Mouse (Mus musculus) intestine, embryonic 16.5 days (tissue): ENCODE results near the gene Slc40a1. TPM values are rescaled to one million over a fixed set of nuclear protein-coding genes. Genes with fewer than 3 reads are reported as not detected.

ENCODE experiments used
- ATAC-seq: fragments of 200-750 bp; cut with Nextera tagmentation; 2 replicates; pipeline ENCODE4 v1.8.0; 2017; ENCODE audit warnings: moderate TSS enrichment, moderate library complexity
- H3K27ac ChIP-seq: fragments of 300-500 bp; sonication (generic); 2 replicates; pipeline ENCODE4 v1.5.1; 2014; ENCODE audit warnings: mild to moderate bottlenecking, low read length
- H3K27me3 ChIP-seq: fragments of 300-500 bp; sonication (generic); replicated peaks from 2 replicates; pipeline ENCODE4 v1.6.1; 2014; ENCODE audit warnings: low read length, control low read depth, mixed read lengths; ENCODE audit not compliant: control insufficient read depth, insufficient read depth
- H3K36me3 ChIP-seq: fragments of 300-500 bp; sonication (generic); 2 replicates; pipeline ENCODE4 v1.6.1; 2014; ENCODE audit warnings: low read length, control low read depth; ENCODE audit not compliant: control insufficient read depth, insufficient read depth
- H3K4me1 ChIP-seq: fragments of 300-500 bp; sonication (generic); 2 replicates; pipeline ENCODE4 v1.6.1; 2014; ENCODE audit warnings: low read length, control low read depth, mixed read lengths; ENCODE audit not compliant: control insufficient read depth, insufficient read depth
- H3K4me2 ChIP-seq: fragments of 300-500 bp; sonication (generic); 2 replicates; pipeline ENCODE4 v1.6.1; 2014; ENCODE audit warnings: low read depth, low read length, control low read depth
- H3K4me3 ChIP-seq: fragments of 300-500 bp; sonication (generic); 2 replicates; pipeline ENCODE4 v1.5.1; 2014; ENCODE audit warnings: mild to moderate bottlenecking, low read length
- H3K9ac ChIP-seq: fragments of 300-500 bp; sonication (generic); 2 replicates; pipeline ENCODE4 v1.6.1; 2014; ENCODE audit warnings: low read depth, low read length
- H3K9me3 ChIP-seq: fragments of 300-500 bp; sonication (generic); 2 replicates; pipeline ENCODE4 v1.6.1; 2016; ENCODE audit warnings: low read length, control low read depth; ENCODE audit not compliant: control insufficient read depth
- WGBS: fragments of 180-500 bp; shearing (Covaris S2); extraction: QIAGEN DNeasy Blood & Tissue Kit; methylation state at CpG from one replicate; pipeline ENCODE4 v1.1.7; 2014; 5-methylcytosine and 5-hydroxymethylcytosine counted together
- polyA plus RNA-seq: library from polyadenylated mRNA; unstranded; fragments of >200 nt; fragmentation: Nextera tagmentation; extraction: Ambion mirVana; gene quantifications from 2 replicates; pipeline ENCODE4 v1.2.1, GENCODE M21; 2015

The Slc40a1 gene
- polyA plus RNA-seq, 1 experiment from 2014 or later, result 205 TPM

DNA sequence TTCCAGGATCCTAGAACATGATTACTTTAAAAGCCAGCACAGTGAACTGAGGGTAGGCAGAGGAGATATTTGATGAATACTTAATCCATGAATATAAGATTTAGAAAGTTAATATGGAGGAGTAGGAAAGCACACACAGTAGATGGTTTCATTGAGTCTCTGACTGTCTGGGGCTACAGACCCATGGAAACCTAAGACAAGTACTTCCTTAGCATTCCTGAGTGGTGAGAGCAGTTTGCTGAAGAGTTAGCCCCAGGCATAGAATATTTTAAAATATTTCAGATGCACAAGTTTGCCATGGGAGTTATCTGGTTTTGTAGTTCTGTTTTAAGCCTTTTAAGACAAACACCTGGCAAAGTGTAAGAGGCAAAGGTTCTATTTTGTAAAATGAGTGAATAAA, 65.2 kb downstream of the Slc40a1 start:
- no peak overlapping the region for H3K4me2 ChIP-seq
- 0 out of 2 replicates have a peak, but pooled peaks cover 4% of the 10 kb centered on the region for H3K9me3 ChIP-seq
- H3K36me3 ChIP-seq, result no peaks in the 10 kb centered on the region
- H3K9ac ChIP-seq, result no peak overlapping the region
- peaks cover 20% of the 10 kb centered on the region for H3K4me1 ChIP-seq
- no peak overlapping the region for H3K4me3 ChIP-seq
- no peaks in the 10 kb centered on the region for H3K27me3 ChIP-seq
- H3K27ac ChIP-seq, result no peak overlapping the region
- no peak for ATAC-seq

DNA sequence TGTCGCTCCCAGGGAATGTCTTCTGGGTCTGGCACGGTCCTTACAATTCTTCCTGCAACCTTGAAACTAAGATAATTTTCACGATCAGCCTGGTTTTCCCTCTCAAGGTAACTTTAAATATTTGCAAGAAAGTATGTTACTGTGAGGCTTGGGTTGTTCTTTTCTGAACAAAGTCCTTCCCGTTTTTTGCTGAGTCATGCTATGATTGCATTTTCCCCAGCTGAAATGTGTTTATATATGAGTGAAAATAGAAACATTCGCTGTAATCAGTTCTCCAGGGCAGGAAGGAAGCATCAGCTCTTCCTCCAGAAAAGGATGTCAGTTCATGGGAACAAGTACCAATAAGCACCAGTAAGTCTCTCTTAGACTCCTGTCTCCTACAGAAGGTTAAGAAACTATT, 66.0 kb downstream of the Slc40a1 start:
- Histone ChIP-seq H3K9me3 (0 out of 2 replicates have a peak, but pooled peaks cover 4% of the 10 kb centered on the region), H3K4me1 (peaks cover 14% of the 10 kb centered on the region), H3K27ac (peak overlapping the region; percentile 38), H3K36me3 (no peaks in the 10 kb centered on the region), H3K4me3 (no peak overlapping the region), H3K9ac (no peak overlapping the region), H3K27me3 (no peaks in the 10 kb centered on the region), H3K4me2 (no peak overlapping the region)
- ATAC-seq, result peak; percentile 65
- 25% methylated on average over 5 of the region's 5 CpGs for WGBS

Other genes with a start within 250 kb of the Slc40a1 start
- gene Wdr75, start 131.4 kb downstream of the Slc40a1 start, polyA plus RNA-seq, result 45.4 and 51.3 TPM in 2 replicates
- gene Gm5269, start 36.2 kb downstream of the Slc40a1 start, polyA plus RNA-seq, result not detected in 2 replicates
- 0.53 and 0.61 TPM in 2 replicates for gene Dnah7b, start 139.8 kb upstream of the Slc40a1 start, polyA plus RNA-seq